Mouse (Mus musculus) ES-Bruce4 (cell line): ENCODE measurements at regions not wholly inside any gene's neighbourhood (a gene's known extent, or its start where the extent isn't known, plus 50 kb on each side); places are given as distances from the start of the nearest gene placed in this dataset.

Experiments
- CTCF ChIP-seq: IDR thresholded peaks from one replicate; pipeline ENCODE4 v1.8.1; 2011; ENCODE audit warnings: low read depth, low read length
- EP300 ChIP-seq: IDR thresholded peaks from 2 replicates; pipeline ENCODE4 v1.6.1; 2011; ENCODE audit warnings: low read depth, low read length; ENCODE audit not compliant: insufficient read depth
- POLR2A ChIP-seq: IDR thresholded peaks from one replicate; pipeline ENCODE4 v1.8.1; 2011; ENCODE audit warnings: low read length; ENCODE audit not compliant: insufficient read depth

- TF ChIP-seq CTCF (no peak), POLR2A (no peak), EP300 (no peak)
Measured at GRCm38 (mm10) chr14:113486591-113486990, 172.2 kb downstream of the Tpm3-rs7 start.
